Mouse (Mus musculus) c-Kit-positive CD71-positive TER-119-positive erythroid progenitor cells, embryonic 14.5 days (primary cell): ENCODE measurements around the gene Zfp719.

Experiments used
- DNase-seq: peaks from one replicate; pipeline ENCODE4 v3.0.0-alpha.2; 2013; ENCODE audit warnings: low spot score

Zfp719 gene

DNA sequence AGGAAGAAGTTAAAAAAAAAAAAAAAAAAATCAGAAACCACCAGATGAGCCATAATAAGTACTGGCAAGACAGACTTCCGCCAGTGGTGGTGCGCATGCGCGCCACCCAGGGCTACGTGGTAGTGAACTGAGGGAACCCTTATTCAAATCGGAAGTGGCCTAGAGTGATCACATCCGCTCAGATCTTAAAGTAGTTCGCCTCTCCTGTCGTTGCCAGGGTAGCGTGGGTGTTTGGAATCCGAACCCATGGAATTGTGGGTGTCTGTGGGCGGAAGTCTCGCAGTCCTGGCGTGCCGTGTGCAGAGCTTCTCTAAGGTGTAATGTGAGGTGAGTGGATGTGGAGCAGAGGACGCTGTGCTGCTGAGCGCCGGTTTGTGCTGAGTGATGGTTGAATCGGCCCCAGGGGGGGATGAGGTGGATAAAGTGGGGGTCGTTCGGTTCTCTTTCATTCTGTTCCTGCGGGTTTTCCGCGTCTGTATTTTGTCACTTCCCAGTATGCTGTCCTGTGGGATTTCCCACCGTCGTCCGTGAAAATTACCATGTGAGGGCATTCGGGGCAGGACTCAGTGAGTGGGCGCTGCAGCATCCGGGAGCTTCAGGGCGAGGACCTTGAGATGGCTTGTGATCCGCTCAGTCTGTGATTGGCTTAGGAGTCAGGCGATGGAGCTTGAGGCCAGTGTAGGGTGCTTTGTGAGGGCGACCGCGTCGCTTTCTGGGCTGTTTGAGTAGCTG, at the start of gene Zfp719:
Gene Zfp719, plus strand, starts transcription at position 171 of the 732 bp plus-strand sequence.
- peak; percentile 86 for DNase-seq

DNA sequence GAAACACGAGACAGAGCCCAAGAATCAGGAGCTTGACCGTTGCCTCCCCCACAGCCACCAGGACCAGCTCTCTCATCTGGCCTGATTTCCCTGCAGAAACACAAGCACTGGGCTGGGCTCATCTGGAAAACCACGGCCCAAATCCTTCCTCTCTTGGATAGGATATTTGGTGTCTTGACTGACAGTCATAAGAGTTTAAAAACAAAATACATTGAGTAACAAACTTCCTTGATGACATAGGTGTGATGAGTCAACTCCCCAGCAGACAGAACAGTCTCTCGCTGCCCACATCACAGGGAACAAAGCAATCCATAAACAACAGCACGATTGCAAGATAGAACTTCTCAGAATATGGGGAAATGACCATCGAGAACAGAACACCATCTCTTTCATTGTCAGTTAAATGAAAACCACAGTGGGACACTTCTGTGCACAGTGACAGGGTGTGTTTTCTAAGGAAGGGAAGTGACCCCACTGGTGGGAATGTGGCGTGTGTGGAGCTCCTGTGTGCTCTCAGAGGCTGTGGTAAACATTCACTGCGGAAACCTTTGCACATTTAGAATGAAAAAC, 49.1 kb upstream of the Zfp719 start:
- no peak for DNase-seq

DNA sequence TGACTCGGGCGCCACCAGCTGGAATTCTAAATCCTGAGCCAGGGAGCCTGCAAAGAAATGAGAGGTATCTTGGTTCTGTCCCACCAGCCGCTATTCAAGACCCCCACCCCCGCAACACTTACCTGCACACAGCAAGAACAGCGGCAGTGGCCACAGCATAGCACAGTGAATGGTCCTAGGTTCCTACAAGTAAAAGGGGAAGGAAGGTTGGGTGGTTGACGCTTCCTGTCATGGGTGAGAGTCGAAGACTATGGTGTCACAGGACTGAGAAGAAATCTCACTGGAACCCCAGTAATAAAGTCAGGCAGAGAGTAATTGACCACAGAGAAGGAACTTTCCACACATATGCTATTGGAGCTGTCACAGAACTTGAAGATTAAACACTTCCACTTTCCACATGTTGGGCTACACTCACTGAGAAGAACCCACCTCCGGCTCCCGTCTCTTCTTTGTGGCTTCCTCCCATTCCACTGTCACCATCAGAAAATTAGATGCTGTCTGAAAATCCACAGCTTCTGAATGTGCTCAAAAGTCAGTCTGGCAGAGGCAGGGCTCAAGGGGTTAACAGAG, 46.4 kb upstream of the Zfp719 start:
- no peak for DNase-seq

GRCm38 (mm10) chr7:43538524-43538923, 40.9 kb upstream of the Zfp719 start:
- DNase-seq, result no peak

DNA sequence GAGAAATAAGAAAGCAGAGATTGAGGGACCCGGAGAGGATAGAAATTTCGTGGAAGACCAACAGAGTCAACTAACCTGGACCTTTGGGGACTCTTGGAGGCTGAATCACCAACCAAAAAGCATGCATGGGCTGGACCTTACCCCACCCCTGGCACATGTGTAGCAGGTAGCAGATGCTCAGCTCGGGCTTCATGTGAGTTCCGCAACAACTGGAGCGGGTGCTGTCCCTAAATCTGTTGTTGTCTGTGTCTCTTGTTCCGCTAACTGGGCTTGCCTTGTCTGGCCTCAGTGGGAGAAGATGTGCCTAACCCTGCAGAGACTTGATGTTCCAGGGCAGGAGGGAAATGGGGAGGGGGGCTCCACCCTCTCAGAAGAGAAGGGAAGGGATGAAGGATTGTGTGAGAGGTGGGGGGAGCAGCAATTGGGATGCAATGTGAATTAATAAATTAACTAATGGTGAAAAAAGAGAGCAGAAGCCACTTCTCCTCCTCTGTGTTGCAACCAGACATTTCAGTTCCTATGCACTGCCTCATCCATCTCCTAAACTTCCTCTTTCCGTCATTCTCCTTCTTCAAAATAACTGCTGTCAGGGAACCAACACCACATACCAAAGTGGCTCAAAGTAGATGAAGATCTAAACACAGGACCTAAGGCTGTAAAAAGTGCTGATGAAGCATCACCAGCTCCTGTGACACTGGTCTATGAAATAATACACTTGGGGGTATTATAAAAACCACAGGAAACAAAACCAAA, 35.0 kb upstream of the Zfp719 start, which contains the start of gene Cd33:
Gene Cd33, minus strand, starts transcription at position 204 of the 753 bp plus-strand sequence.
- no peak for DNase-seq

DNA sequence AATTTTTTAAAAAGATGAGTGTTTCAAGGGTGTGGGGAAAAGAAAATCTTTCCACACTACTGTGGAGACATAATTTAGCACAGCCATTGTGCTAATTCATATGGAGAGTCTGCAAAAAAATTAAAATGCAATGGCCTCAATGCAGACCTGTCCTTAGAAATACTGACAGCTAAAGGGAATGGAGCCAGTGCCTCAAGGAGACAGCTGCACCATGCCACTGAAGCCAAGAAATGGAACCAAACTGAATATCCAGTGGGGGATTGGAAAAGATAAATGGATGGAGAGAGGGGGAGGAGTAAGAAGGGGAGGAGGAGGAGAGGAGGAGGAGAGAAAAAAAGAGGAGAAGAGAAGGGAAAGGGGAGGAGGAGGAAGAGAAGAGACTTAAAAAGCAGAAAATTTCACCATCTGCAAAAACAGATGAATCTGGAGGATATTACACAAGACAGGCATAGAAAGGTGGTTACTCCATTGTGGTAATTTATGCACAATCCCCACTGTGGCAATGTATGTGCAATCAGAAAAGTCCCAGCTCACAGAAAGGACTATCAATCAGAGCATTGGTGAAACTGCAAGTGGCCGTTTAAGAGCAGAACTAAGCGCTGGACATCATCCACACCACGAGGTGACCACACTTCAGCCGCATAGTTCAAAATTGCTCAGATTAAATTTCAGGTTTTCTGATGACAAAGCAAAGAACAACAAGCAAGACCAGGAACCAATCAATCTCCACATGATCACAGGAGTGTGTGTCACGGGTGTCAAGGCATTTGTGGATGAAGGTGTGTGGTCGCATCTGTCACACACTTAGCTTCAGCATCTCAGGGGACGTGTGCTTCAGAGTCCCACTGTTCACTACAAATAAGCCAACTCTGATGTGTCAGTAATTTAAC, 33.5 kb upstream of the Zfp719 start:
- no peak for DNase-seq

- DNase-seq, result no peak
Observed at GRCm38 (mm10) chr7:43547666-43548065, 31.7 kb upstream of the Zfp719 start.

DNA sequence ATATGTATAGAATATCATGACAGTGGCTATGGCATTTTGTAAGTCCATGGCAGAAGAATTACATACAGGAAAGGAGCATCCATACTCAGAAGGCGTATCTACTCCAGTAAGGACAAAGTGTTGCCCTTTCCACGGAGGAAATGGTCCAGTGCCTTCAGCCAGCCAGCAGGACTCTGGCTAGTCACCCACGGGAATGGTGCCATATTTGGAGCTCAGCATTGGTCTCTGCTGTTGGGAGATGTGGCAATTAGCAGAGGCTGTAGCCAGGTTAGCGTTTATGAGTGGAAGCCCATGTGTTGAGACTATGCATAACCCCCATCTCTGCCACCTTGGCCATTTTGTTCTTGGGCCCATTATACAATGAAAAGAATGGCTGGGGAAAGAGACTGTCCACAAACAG, 31.2 kb upstream of the Zfp719 start:
- DNase-seq, result no peak

DNA sequence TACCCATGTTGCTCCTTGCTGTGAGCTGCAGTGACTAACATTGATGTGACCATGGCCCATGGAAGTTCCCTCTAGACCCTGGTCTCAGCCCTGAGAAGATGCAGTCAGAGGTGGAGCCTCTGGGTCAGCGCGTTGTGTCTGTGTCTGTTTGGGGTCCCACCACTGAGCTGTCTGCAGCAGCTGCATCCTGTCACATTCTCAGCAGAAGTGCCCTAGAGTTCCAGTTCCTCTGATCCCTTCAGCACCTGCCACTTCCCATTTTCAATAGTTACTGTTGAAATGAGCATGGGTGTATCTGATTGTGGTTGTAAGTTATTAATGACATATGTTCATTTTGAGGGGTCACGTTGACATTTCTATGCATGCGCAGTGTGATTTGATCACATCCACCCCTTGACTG, 26.3 kb upstream of the Zfp719 start:
- DNase-seq, result no peak

DNA sequence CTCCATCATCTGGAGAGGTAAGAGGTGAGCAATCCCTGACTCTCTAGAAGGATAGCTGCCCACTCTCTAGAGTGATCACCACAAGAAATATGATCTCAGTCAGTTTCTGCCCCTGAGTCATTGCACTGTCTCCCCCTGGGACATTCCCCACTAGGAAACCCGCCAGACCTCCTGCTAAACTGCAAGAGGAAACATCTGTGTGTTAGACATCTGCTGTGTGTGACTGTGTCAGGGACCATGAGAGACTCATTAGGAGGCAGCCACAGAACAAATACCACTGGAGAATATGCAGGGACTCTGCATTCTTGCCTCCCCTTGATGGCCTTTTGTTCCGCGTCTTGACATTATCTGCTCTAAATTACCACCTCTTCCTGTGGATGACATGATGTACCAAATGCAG, 24.9 kb upstream of the Zfp719 start:
- DNase-seq, result no peak

- DNase-seq, result no peak
Observed at GRCm38 (mm10) chr7:43555351-43555750, 24.1 kb upstream of the Zfp719 start.

DNA sequence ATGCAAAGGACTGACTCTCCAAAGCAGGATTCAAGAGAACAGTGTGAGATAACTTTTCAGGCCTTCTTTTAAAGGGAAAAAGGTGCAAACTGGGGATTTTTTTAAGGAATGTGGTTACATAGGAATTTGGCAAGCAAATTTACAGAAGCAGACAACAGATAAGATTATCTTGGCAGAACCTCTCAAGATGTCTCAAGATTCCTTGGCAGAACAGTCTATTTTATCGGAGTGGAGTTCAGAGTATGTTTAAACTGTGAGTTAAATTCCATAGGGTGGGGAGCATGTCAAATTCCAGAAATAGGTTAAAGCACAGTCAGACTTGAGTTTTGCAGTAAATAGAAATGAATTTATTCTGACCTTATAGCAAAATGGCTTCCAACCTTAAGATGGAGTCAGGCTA, 22.5 kb upstream of the Zfp719 start:
- DNase-seq, result no peak

- peak; percentile 42 for DNase-seq
Observed at GRCm38 (mm10) chr7:43562006-43562633, 17.3 kb upstream of the Zfp719 start, which contains the start of gene Zfp658. Gene Zfp658, plus strand, starts transcription at chr7:43562256.

GRCm38 (mm10) chr7:43562651-43563070, 16.7 kb upstream of the Zfp719 start:
- DNase-seq, result no peak

DNA sequence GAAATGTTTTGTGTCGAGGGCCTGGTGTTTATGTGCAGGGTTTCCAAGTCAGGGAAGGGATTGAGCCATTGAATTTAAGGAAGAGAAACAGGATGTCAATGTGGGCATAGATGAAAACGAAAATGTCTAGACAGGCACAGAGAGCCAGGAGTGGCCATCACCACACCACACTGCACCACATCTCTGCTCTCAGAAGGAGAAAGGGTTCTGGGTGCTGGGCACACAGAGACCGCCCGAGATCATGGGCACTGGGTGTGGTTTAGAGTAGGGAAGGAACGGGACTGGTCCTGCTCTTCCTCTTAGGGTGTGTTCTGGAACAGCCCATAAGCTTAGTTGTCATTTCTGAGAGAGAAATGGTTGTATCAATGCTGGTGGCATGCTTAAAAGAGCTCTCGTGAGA, 16.1 kb upstream of the Zfp719 start:
- no peak for DNase-seq

DNA sequence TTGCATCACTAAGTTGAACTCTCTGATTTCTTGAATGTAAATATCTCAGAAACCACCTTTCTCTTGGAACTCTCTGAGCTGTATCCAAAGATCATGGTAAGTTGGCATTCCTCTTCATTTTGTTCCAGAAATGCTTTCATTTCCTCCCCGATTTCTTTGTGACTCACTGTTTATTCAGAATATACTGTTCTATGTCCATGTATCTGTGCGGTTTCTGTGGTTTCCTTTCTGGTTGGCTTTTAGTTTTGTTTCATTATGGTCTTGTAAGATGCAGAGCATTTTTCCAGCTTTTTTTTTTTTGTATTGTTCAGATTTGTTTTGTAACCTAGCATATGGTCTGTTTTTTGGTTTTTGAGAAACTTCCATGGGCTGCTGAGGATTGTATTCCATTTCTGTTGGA, 8.2 kb upstream of the Zfp719 start:
- DNase-seq, result no peak

DNA sequence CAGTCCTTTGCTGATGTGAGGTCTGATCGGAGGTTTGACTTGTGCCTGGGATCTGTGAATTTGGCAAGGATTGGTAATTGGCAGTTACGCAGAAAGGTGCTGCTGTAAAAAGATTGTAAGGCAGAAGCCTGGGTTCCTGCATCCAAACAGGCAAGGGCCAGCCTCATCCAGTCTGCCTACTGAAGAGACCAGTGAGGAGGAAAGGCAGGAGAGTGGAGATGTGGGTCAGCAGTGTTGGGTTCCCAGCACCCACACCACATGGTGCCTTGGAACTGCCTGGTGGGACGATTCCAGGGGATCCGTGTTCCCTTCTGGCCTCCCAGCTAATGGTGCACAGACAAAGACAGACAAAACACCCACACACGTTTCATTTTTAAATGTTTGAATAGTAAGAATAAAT, 1.1 kb downstream of the Zfp719 start:
- no peak for DNase-seq

DNA sequence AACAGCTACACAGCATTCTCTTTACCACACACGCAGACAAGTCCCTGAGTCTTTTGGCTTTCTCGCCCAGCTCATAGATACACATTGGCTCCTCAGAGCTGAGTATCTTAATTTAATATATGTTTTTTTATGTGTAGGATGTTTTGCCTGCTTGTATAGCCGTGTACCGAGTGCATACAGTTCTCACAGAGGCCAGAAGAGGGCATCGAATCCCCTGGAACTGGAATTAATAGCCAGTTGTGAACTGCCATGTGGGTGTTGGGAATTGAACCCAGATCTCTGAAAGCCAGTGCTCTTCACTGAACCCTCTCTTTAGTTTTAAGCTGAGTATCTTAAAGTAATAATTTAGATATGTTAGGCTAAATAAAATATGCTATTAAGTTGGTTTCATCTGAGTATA, 5.4 kb downstream of the Zfp719 start:
- no peak for DNase-seq

- DNase-seq, result no peak
Observed at GRCm38 (mm10) chr7:43601884-43602283, 22.5 kb downstream of the Zfp719 start.

GRCm38 (mm10) chr7:43606896-43607742, 27.7 kb downstream of the Zfp719 start, which contains the start of gene Zfp819:
Gene Zfp819, plus strand, starts transcription at chr7:43607169.
- DNase-seq, result peak; percentile 3
